Mouse (Mus musculus) embryonic fibroblast, embryonic 13.5 days (primary cell): ENCODE results near the gene Gtf2i. TPM values are rescaled to one million over a fixed set of nuclear protein-coding genes. Genes with fewer than 3 reads are reported as not detected.

Experiments
- H3K27ac ChIP-seq: 2 replicates; pipeline ENCODE4 v1.5.1; 2012; ENCODE audit warnings: low read length, control low read depth, inconsistent platforms; ENCODE audit not compliant: insufficient read depth
- H3K4me1 ChIP-seq: 2 replicates; pipeline ENCODE4 v1.6.1; 2011; ENCODE audit warnings: low read length; ENCODE audit not compliant: control insufficient read depth, insufficient read depth
- H3K4me3 ChIP-seq: 2 replicates; pipeline ENCODE4 v1.5.1; 2011; ENCODE audit warnings: mild to moderate bottlenecking, control low read depth, low read length; ENCODE audit not compliant: insufficient read depth
- CTCF ChIP-seq: IDR thresholded peaks from 2 replicates; pipeline ENCODE4 v1.5.1; 2011; ENCODE audit warnings: mild to moderate bottlenecking, control low read depth, low read length, moderate library complexity, borderline replicate concordance; ENCODE audit not compliant: insufficient read depth
- POLR2A ChIP-seq: IDR thresholded peaks from 2 replicates; pipeline ENCODE4 v1.6.1; 2011; ENCODE audit warnings: low read depth, mild to moderate bottlenecking, control low read depth, low read length, moderate library complexity
- polyA plus RNA-seq: library from polyadenylated mRNA; stranded (reverse); fragments of >200 nt; gene quantifications from 2 replicates; pipeline ENCODE4 v1.2.4, GENCODE M21; 2011; ENCODE audit warnings: low read depth; ENCODE audit not compliant: missing spikeins, insufficient read length

The Gtf2i gene
- polyA plus RNA-seq, 1 experiment = 287 TPM

DNA sequence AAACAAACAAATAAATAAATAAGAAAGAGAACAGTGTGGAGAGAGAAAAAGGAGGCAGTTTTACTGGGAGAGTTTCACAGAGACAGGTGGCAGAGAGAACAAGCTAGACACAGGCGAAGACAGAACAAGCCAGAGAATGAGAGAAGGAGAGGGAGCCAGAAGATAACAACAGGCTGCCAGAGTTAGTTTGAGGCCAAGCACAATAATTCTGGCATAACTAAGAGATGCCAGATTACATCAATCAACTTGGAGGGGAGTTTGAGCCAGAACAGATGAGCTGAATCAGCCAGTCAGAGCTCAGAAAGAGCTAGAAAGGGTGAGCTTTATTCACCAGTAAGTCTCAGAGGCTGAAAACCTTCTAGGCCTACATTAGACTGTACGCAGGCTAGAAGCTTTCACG lies 64.0 kb downstream of the Gtf2i start:
- H3K4me1 ChIP-seq = no peaks in the 10 kb centered on the region
- H3K27ac ChIP-seq = no peak overlapping the region
- no peak overlapping the region for H3K4me3 ChIP-seq
- TF ChIP-seq CTCF (no peak), POLR2A (no peak)

GRCm38 (mm10) chr5:134249245-134249649 lies 65.3 kb downstream of the Gtf2i start:
- no peak overlapping the region; the same call in 1 of the 2 replicates for H3K27ac ChIP-seq
- TF ChIP-seq CTCF (no peak), POLR2A (no peak)
- H3K4me1 ChIP-seq = no peaks in the 10 kb centered on the region
- H3K4me3 ChIP-seq = no peak overlapping the region

DNA sequence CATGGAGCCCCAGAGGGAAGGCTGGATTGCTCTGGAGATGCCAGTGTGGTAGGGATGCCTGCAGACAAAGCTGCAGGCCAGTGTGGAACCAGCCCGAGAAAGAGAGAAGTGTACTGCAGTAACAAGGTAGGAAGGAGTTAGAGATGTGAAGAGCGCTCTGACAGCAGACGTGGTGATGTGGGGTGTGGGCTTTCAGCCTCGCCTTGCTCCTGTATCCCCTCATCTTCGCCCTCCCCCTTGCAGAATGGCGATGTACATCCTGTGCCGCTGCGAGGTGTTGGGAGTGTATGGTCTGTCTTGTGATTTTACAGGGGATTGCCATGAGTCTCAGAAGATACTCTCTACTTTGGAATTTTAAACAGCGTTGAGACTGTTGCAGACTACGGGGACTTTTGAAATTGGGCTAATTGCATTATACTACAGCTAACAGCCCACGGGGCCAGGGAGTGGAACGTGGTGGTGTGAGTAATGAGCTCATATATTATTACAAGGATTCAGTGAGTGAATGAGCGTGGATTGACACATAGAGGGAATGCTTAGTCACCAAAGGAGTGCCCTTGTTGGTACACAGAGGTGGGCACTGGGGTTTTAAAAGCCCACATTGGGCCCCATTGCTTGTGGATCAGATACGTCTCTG lies 65.8 kb downstream of the Gtf2i start:
- TF ChIP-seq CTCF (no peak), POLR2A (no peak)
- H3K27ac ChIP-seq = no peak overlapping the region
- H3K4me3 ChIP-seq = no peak overlapping the region
- no peaks in the 10 kb centered on the region for H3K4me1 ChIP-seq

- no peak for TF ChIP-seq CTCF
- TF ChIP-seq POLR2A = no peak
- no peak overlapping the region for H3K4me3 ChIP-seq
- no peak overlapping the region for H3K27ac ChIP-seq
- H3K4me1 ChIP-seq = no peaks in the 10 kb centered on the region
These were observed 68.4 kb downstream of the Gtf2i start for GRCm38 (mm10) chr5:134246146-134246545.

- no peaks in the 10 kb centered on the region for H3K4me1 ChIP-seq
These were observed 69.7 kb downstream of the Gtf2i start for GRCm38 (mm10) chr5:134244890-134245289.

DNA sequence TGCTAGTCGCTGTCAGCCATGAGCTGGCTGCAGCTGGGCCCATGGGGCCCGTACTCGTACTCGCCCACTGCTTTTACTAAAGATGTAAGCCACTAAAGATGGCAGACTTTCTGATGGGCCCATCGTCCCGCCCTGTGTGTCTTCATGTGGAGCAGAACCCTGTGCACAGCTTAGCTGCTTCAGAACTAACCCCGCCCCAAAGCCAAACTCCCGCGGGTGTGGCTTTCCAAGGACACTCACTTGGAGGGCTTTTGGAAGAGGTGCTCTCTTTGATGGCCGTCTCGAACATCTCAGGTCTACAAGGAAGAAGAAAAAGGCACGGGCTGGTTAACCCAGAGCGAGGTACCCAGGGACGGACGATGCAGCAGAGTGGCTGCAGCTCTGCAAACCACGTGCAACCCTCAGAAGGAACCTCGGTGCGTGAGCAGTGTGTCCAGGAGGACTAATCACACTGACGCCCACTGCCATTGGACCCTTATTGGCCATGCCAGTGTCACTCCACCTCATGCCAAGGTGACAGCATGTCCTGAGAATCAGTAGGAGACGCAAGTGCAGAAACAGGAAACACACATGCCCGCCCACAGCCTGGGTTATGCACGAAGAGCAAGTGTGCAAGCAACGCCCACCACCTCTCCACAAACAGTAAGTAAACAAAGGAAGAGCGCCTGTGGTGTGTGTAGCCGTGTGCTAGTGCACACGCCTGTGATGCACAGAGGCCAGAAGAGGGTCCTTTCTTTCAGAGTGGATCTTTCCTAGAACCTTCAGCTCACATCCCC lies 70.7 kb downstream of the Gtf2i start:
- TF ChIP-seq POLR2A (no peak), CTCF (no peak)
- Histone ChIP-seq H3K4me3 (no peak overlapping the region), H3K27ac (no peak overlapping the region), H3K4me1 (no peaks in the 10 kb centered on the region)

More at GRCm38 (mm10) chr5:134244890-134245289, 69.7 kb downstream of the Gtf2i start:
- H3K27ac ChIP-seq = no peak overlapping the region
- TF ChIP-seq POLR2A = no peak
- TF ChIP-seq CTCF = no peak
- H3K4me3 ChIP-seq = no peak overlapping the region

- TF ChIP-seq POLR2A (no peak), CTCF (no peak)
These were observed 72.7 kb downstream of the Gtf2i start for GRCm38 (mm10) chr5:134241831-134242230.

GRCm38 (mm10) chr5:134237936-134238760 lies 76.4 kb downstream of the Gtf2i start:
- Histone ChIP-seq H3K4me3 (no peak overlapping the region), H3K4me1 (no peaks in the 10 kb centered on the region), H3K27ac (no peak overlapping the region)
- no peak for TF ChIP-seq CTCF
- no peak for TF ChIP-seq POLR2A

More at GRCm38 (mm10) chr5:134241831-134242230, 72.7 kb downstream of the Gtf2i start:
- Histone ChIP-seq H3K4me1 (no peaks in the 10 kb centered on the region), H3K27ac (no peak overlapping the region), H3K4me3 (no peak overlapping the region)

GRCm38 (mm10) chr5:134237508-134237907 lies 77.1 kb downstream of the Gtf2i start:
- no peak for TF ChIP-seq POLR2A
- no peak for TF ChIP-seq CTCF
- Histone ChIP-seq H3K4me3 (no peak overlapping the region), H3K4me1 (no peaks in the 10 kb centered on the region), H3K27ac (no peak overlapping the region)

GRCm38 (mm10) chr5:134236796-134237195 lies 77.8 kb downstream of the Gtf2i start:
- TF ChIP-seq CTCF (no peak), POLR2A (no peak)
- no peak overlapping the region for H3K4me3 ChIP-seq
- H3K27ac ChIP-seq = no peak overlapping the region
- H3K4me1 ChIP-seq = no peaks in the 10 kb centered on the region
